Mouse (Mus musculus) T-cell, adult 2 months (primary cell): Measurements from ENCODE around the gene Btbd35f8.
"Not testable (repeated sequence)": the region's sequence is repeated elsewhere in the genome, so short reads cannot be mapped to it uniquely, and the experiment has no call there.

Experiments used
- DNase-seq: peaks from one replicate; pipeline ENCODE4 v3.0.0; 2022; ENCODE audit warnings: low spot score

Btbd35f8 gene

GRCm38 (mm10) chrX:34450224-34450623 is at the start of gene Btbd35f8:
Gene Btbd35f8, plus strand, starts transcription at chrX:34450524.
- DNase-seq: not testable (repeated sequence)
